Mouse (Mus musculus): ENCODE measurements at regions not wholly inside any gene's neighbourhood (a gene's known extent, or its start where the extent isn't known, plus 50 kb on each side); places are given as distances from the start of the nearest gene placed in this dataset.

GRCm38 (mm10) chr3:78846617-78847318 lies 439.5 kb downstream of the Rapgef2 start:
- TF ChIP-seq CTCF (IDR thresholded peaks at IDR 0.05; ENCODE audit: low read depth, low read length) = no peak
- TF ChIP-seq GATA2 (IDR thresholded peaks at IDR 0.05; ENCODE audit: borderline replicate concordance, low read depth, low read length) = no peak
